Mouse (Mus musculus) forebrain, embryonic 12.5 days (tissue): ENCODE results near the gene Hoxb1. TPM values are rescaled to one million over a fixed set of nuclear protein-coding genes. Genes with fewer than 3 reads are reported as not detected.

Experiments used
- ATAC-seq: fragments of 200-750 bp; cut with Nextera tagmentation; 2 replicates; pipeline ENCODE4 v1.8.0; 2017; ENCODE audit warnings: moderate TSS enrichment; ENCODE audit not compliant: low FRiP score
- H3K27ac ChIP-seq: fragments of 300-500 bp; sonication (generic); 2 replicates; pipeline ENCODE4 v1.5.1; 2016; ENCODE audit warnings: mild to moderate bottlenecking
- H3K27me3 ChIP-seq: fragments of 300-500 bp; sonication (generic); 2 replicates; pipeline ENCODE4 v1.6.1; 2016; ENCODE audit warnings: mild to moderate bottlenecking
- H3K36me3 ChIP-seq: fragments of 300-500 bp; sonication (generic); replicated peaks from 2 replicates; pipeline ENCODE4 v1.6.1; 2016; ENCODE audit warnings: mild to moderate bottlenecking
- H3K4me1 ChIP-seq: fragments of 300-500 bp; sonication (generic); 2 replicates; pipeline ENCODE4 v1.6.1; 2016
- H3K4me2 ChIP-seq: fragments of 300-500 bp; sonication (generic); 2 replicates; pipeline ENCODE4 v1.6.1; 2016; ENCODE audit warnings: mild to moderate bottlenecking, moderate library complexity
- H3K4me3 ChIP-seq: fragments of 300-500 bp; sonication (generic); replicated peaks from 2 replicates; pipeline ENCODE4 v1.5.1; 2016; ENCODE audit warnings: mild to moderate bottlenecking
- H3K9ac ChIP-seq: fragments of 300-500 bp; sonication (generic); 2 replicates; pipeline ENCODE4 v1.6.1; 2016; ENCODE audit warnings: mild to moderate bottlenecking
- H3K9me3 ChIP-seq: fragments of 300-500 bp; sonication (generic); 2 replicates; pipeline ENCODE4 v1.6.1; 2016
- WGBS: fragments of 180-500 bp; shearing (Covaris S2); methylation state at CpG from one replicate; pipeline ENCODE4 v1.1.7; 2016; 5-methylcytosine and 5-hydroxymethylcytosine counted together
- polyA plus RNA-seq: library from polyadenylated mRNA; unstranded; fragments of >200 nt; fragmentation: Nextera tagmentation; extraction: Ambion mirVana; gene quantifications from 2 replicates; pipeline ENCODE4 v1.2.1, GENCODE M21; 2016

The Hoxb1 gene
- polyA plus RNA-seq, 1 experiment from 2014 or later: not detected

- no peak overlapping the region for H3K4me2 ChIP-seq
- no peak overlapping the region for H3K9ac ChIP-seq
- H3K4me3 ChIP-seq: no peak overlapping the region
These were observed 26.3 kb upstream of the Hoxb1 start for GRCm38 (mm10) chr11:96338957-96339855.

GRCm38 (mm10) chr11:96340698-96341365 lies 24.7 kb upstream of the Hoxb1 start:
- no peak overlapping the region for H3K4me3 ChIP-seq
- H3K4me1 ChIP-seq: peaks cover 3% of the 10 kb centered on the region
- ATAC-seq: no peak
- no peak overlapping the region for H3K9ac ChIP-seq
- WGBS: under 1% methylated on average over 31 of the region's 36 CpGs
- no peaks in the 10 kb centered on the region for H3K36me3 ChIP-seq
- H3K4me2 ChIP-seq: no peak overlapping the region
- no peaks in the 10 kb centered on the region for H3K9me3 ChIP-seq
- no peak overlapping the region for H3K27ac ChIP-seq
- H3K27me3 ChIP-seq: peaks cover 100% of the 10 kb centered on the region

More at GRCm38 (mm10) chr11:96338957-96339855, 26.3 kb upstream of the Hoxb1 start:
- ATAC-seq: no peak
- Histone ChIP-seq H3K4me1 (no peaks in the 10 kb centered on the region), H3K27me3 (peaks cover 100% of the 10 kb centered on the region), H3K36me3 (no peaks in the 10 kb centered on the region), H3K9me3 (no peaks in the 10 kb centered on the region), H3K27ac (no peak overlapping the region)
- WGBS: 9% methylated on average over 7 of the region's 7 CpGs

- under 1% methylated on average over 40 of the region's 40 CpGs for WGBS
- Histone ChIP-seq H3K9ac (no peak overlapping the region), H3K27me3 (peaks cover 100% of the 10 kb centered on the region)
These were observed 23.6 kb upstream of the Hoxb1 start for GRCm38 (mm10) chr11:96341701-96342575.

DNA sequence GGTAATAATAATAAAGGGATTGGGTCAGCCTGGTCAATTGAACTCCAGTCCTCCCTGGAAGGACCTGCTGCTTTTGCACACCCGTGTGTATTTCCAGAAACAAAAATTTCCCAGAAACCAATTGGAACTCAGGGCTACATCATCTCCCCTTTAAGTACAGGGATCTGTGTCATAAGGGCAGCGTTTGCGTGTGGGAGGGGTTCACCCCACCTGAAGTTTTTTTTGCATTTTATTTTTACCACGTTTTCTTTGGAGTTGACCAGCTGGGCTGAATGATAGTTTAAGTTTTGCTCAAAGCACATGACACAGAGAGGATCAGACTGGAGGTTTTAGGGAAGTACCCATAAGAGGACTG lies 23.0 kb upstream of the Hoxb1 start:
- Histone ChIP-seq H3K4me3 (no peak overlapping the region), H3K27ac (no peak overlapping the region), H3K27me3 (peaks cover 98% of the 10 kb centered on the region), H3K4me2 (no peak overlapping the region), H3K36me3 (no peaks in the 10 kb centered on the region), H3K9ac (no peak overlapping the region), H3K4me1 (peaks cover 3% of the 10 kb centered on the region), H3K9me3 (no peaks in the 10 kb centered on the region)
- under 1% methylated on average over 4 of the region's 4 CpGs for WGBS
- ATAC-seq: no peak

More at GRCm38 (mm10) chr11:96341701-96342575, 23.6 kb upstream of the Hoxb1 start:
- Histone ChIP-seq H3K36me3 (no peaks in the 10 kb centered on the region), H3K27ac (no peak overlapping the region), H3K4me3 (no peak overlapping the region), H3K9me3 (no peaks in the 10 kb centered on the region), H3K4me1 (peaks cover 3% of the 10 kb centered on the region), H3K4me2 (no peak overlapping the region)
- ATAC-seq: no peak

GRCm38 (mm10) chr11:96343206-96343745 lies 22.3 kb upstream of the Hoxb1 start:
- no peaks in the 10 kb centered on the region for H3K36me3 ChIP-seq

DNA sequence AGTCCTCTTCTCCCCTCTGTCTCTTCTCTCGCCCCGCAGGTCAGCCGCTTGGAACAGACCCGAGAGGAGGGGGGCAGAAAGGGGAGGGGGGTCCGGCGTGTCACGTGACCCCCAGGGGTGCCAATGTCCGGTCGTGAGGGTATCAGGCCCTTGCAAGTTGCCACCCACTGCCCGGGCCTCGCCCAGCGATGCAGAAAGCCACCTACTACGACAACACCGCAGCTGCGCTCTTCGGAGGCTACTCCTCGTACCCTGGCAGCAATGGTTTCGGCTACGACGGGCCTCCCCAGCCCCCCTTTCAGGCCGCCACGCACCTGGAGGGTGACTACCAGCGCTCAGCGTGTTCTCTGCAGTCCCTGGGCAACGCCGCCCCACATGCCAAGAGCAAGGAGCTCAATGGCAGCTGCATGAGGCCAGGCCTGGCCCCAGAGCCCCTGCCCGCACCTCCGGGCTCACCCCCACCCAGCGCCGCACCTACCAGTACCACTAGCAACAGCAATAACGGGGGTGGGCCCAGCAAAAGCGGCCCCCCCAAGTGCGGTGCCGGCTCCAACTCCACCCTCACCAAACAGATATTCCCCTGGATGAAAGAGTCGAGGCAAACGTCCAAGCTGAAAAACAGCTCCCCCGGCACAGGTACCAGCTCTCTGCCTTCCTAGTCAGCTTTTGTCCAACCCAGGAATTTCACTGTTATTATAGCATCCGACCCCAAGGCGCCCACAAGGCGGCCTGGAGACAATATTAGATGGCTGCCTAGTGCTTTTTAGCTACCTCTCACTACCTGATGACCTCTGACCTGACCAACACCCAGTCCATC lies 21.3 kb upstream of the Hoxb1 start:
- H3K27me3 ChIP-seq: peaks cover 97% of the 10 kb centered on the region
- no peak overlapping the region for H3K4me2 ChIP-seq
- H3K27ac ChIP-seq: no peak overlapping the region
- WGBS: 1% methylated on average over 38 of the region's 40 CpGs
- peaks cover 3% of the 10 kb centered on the region for H3K4me1 ChIP-seq
- H3K36me3 ChIP-seq: no peaks in the 10 kb centered on the region
- H3K4me3 ChIP-seq: no peak overlapping the region
- no peak overlapping the region for H3K9ac ChIP-seq
- no peak for ATAC-seq
- no peaks in the 10 kb centered on the region for H3K9me3 ChIP-seq

More at GRCm38 (mm10) chr11:96343206-96343745, 22.3 kb upstream of the Hoxb1 start:
- no peak overlapping the region for H3K4me2 ChIP-seq
- no peak overlapping the region for H3K27ac ChIP-seq
- no peaks in the 10 kb centered on the region for H3K9me3 ChIP-seq
- H3K4me3 ChIP-seq: no peak overlapping the region
- peaks cover 97% of the 10 kb centered on the region for H3K27me3 ChIP-seq
- ATAC-seq: no peak
- WGBS: 0% methylated on average over 2 of the region's 2 CpGs
- peaks cover 3% of the 10 kb centered on the region for H3K4me1 ChIP-seq
- no peak overlapping the region for H3K9ac ChIP-seq

GRCm38 (mm10) chr11:96344878-96345159 lies 20.7 kb upstream of the Hoxb1 start:
- ATAC-seq: no peak
- no peak overlapping the region for H3K4me3 ChIP-seq
- no peaks in the 10 kb centered on the region for H3K36me3 ChIP-seq
- WGBS: 6% methylated on average over 6 of the region's 6 CpGs
- H3K4me1 ChIP-seq: peaks cover 3% of the 10 kb centered on the region
- no peak overlapping the region for H3K4me2 ChIP-seq
- no peaks in the 10 kb centered on the region for H3K9me3 ChIP-seq
- no peak overlapping the region for H3K27ac ChIP-seq
- H3K9ac ChIP-seq: no peak overlapping the region
- peaks cover 97% of the 10 kb centered on the region for H3K27me3 ChIP-seq

DNA sequence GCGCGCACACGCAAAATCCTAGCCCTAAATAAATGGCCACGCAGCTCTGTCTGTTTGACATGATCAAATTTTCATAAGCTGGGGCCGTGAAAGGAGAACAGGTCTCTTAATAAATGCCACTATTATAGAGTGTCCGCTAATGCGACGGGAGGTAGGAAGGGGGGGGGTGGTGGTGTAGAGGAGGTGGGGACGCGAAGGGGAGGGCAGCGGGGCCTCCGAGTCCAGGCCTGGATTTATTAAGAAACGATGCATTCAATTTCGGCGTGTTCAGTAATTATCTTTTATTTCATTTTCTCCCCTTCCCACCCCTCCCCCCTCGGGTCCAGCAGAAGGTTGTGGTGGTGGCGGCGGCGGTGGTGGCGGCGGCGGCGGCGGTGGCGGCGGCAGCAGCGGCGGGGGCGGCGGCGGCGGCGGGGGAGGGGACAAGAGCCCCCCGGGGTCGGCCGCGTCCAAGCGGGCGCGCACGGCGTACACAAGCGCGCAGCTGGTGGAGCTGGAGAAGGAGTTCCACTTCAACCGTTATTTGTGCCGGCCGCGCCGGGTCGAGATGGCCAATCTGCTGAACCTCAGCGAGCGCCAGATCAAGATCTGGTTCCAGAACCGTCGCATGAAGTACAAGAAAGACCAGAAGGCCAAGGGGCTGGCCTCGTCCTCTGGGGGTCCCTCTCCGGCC lies 20.2 kb upstream of the Hoxb1 start:
- no peak for ATAC-seq
- under 1% methylated on average over 29 of the region's 56 CpGs for WGBS
- H3K4me3 ChIP-seq: peak overlapping the region; percentile 15; the same call in 1 of the 2 replicates
- H3K9me3 ChIP-seq: no peaks in the 10 kb centered on the region
- peak overlapping the region; percentile 17; the same call in 1 of the 2 replicates for H3K4me2 ChIP-seq
- no peak overlapping the region for H3K27ac ChIP-seq
- peaks cover 3% of the 10 kb centered on the region for H3K4me1 ChIP-seq
- H3K27me3 ChIP-seq: peaks cover 96% of the 10 kb centered on the region
- H3K9ac ChIP-seq: no peak overlapping the region
- no peaks in the 10 kb centered on the region for H3K36me3 ChIP-seq

DNA sequence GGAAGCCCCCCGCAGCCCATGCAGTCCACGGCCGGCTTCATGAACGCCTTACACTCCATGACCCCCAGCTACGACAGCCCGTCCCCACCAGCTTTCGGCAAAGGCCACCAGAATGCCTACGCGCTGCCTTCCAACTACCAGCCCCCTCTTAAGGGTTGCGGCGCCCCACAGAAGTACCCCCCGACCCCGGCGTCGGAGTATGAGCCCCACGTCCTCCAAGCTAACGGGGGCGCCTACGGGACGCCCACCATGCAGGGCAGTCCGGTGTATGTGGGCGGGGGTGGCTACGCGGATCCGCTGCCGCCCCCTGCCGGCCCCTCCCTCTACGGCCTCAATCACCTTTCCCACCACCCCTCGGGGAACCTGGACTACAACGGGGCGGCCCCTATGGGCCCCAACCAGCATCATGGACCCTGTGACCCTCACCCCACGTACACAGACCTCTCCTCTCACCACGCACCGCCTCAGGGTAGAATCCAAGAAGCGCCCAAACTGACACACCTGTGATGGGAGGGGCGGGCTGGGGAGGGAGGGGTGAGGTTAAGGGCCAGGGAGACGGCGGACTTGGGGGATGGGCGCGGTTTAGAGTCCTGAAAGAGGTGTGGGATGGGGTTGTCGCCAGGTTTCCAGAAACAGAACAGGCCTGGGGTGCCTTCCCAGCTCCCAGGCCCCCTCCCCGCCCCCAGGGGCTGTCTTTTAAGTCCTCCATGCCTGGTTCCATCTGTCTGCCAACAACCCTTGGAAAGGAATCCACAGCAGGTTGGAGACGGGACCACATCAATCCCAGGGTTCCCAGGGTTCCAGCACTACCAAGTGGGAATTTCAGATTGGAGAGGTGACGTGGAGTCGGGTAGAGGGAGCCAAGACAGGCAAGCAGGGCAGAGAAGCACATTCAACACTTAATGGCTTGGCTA lies 19.4 kb upstream of the Hoxb1 start:
- Histone ChIP-seq H3K27ac (no peak overlapping the region), H3K9me3 (no peaks in the 10 kb centered on the region), H3K4me3 (no peak overlapping the region), H3K4me1 (peaks cover 3% of the 10 kb centered on the region), H3K27me3 (peaks cover 96% of the 10 kb centered on the region), H3K9ac (no peak overlapping the region), H3K36me3 (no peaks in the 10 kb centered on the region), H3K4me2 (no peak overlapping the region)
- 1% methylated on average over 45 of the region's 45 CpGs for WGBS
- no peak for ATAC-seq

GRCm38 (mm10) chr11:96346916-96347520 lies 18.5 kb upstream of the Hoxb1 start:
- Histone ChIP-seq H3K9me3 (no peaks in the 10 kb centered on the region), H3K4me3 (no peak overlapping the region), H3K36me3 (no peaks in the 10 kb centered on the region), H3K27me3 (peaks cover 96% of the 10 kb centered on the region), H3K27ac (no peak overlapping the region), H3K4me1 (peaks cover 3% of the 10 kb centered on the region), H3K9ac (no peak overlapping the region), H3K4me2 (no peak overlapping the region)
- WGBS: 7% methylated on average over 5 of the region's 5 CpGs
- no peak for ATAC-seq
